Mouse (Mus musculus): Measurements from ENCODE around the gene Icos. TPM values are rescaled to one million over a fixed set of nuclear protein-coding genes. Genes with fewer than 3 reads are reported as not detected.

The Icos gene
- polyA plus RNA-seq, 1 experiment from 2014 or later, result 0.32 TPM

GRCm38 (mm10) chr1:61001786-61002354, 24.1 kb downstream of the Icos start:
- H3K4me1 ChIP-seq (replicated peaks; ENCODE audit: control insufficient read depth, insufficient read depth, low read length), result no peaks in the 10 kb centered on the region
- WGBS, result 84% methylated on average over 7 of the region's 7 CpGs
- H3K27me3 ChIP-seq (replicated peaks; ENCODE audit: control insufficient read depth, insufficient read depth, low read length), result no peaks in the 10 kb centered on the region
- no peak for ATAC-seq (replicated peaks; ENCODE audit: low FRiP score)
- no peak overlapping the region for H3K9ac ChIP-seq (ENCODE audit: low read depth, low read length)
- no peak overlapping the region for H3K4me2 ChIP-seq
- no peaks in the 10 kb centered on the region for H3K9me3 ChIP-seq (ENCODE audit: control insufficient read depth, low read length)
- H3K36me3 ChIP-seq (ENCODE audit: control insufficient read depth, insufficient read depth, low read length), result no peaks in the 10 kb centered on the region
- no peak for DNase-seq (ENCODE audit: low spot score)
- H3K4me3 ChIP-seq (ENCODE audit: low read depth, low read length), result no peak overlapping the region
- H3K27ac ChIP-seq (ENCODE audit: low read depth, low read length), result no peak overlapping the region

GRCm38 (mm10) chr1:61006229-61006628, 28.5 kb downstream of the Icos start:
- ATAC-seq (replicated peaks; ENCODE audit: low FRiP score) (no peak), DNase-seq (ENCODE audit: low spot score) (no peak)
- Histone ChIP-seq H3K4me3 (ENCODE audit: low read depth, low read length) (no peak overlapping the region), H3K27ac (ENCODE audit: low read depth, low read length) (no peak overlapping the region), H3K4me2 (no peak overlapping the region), H3K9me3 (ENCODE audit: control insufficient read depth, low read length) (no peaks in the 10 kb centered on the region), H3K4me1 (replicated peaks; ENCODE audit: control insufficient read depth, insufficient read depth, low read length) (no peaks in the 10 kb centered on the region), H3K9ac (ENCODE audit: low read depth, low read length) (no peak overlapping the region), H3K36me3 (ENCODE audit: control insufficient read depth, insufficient read depth, low read length) (no peaks in the 10 kb centered on the region), H3K27me3 (replicated peaks; ENCODE audit: control insufficient read depth, insufficient read depth, low read length) (no peaks in the 10 kb centered on the region)
- WGBS, result 94% methylated on average over 2 of the region's 2 CpGs

- H3K9me3 ChIP-seq (ENCODE audit: control insufficient read depth, low read length), result no peaks in the 10 kb centered on the region
- no peak overlapping the region for H3K27ac ChIP-seq (ENCODE audit: low read depth, low read length)
- H3K4me2 ChIP-seq, result no peak overlapping the region
- no peaks in the 10 kb centered on the region for H3K27me3 ChIP-seq (replicated peaks; ENCODE audit: control insufficient read depth, insufficient read depth, low read length)
- ATAC-seq (replicated peaks; ENCODE audit: low FRiP score) (no peak), DNase-seq (ENCODE audit: low spot score) (no peak)
- H3K9ac ChIP-seq (ENCODE audit: low read depth, low read length), result no peak overlapping the region
- no peaks in the 10 kb centered on the region for H3K4me1 ChIP-seq (replicated peaks; ENCODE audit: control insufficient read depth, insufficient read depth, low read length)
- no peaks in the 10 kb centered on the region for H3K36me3 ChIP-seq (ENCODE audit: control insufficient read depth, insufficient read depth, low read length)
- no peak overlapping the region for H3K4me3 ChIP-seq (ENCODE audit: low read depth, low read length)
Measured at GRCm38 (mm10) chr1:61007516-61007915, 29.8 kb downstream of the Icos start.

- Histone ChIP-seq H3K4me2 (no peak overlapping the region), H3K27me3 (replicated peaks; ENCODE audit: control insufficient read depth, insufficient read depth, low read length) (no peaks in the 10 kb centered on the region), H3K9ac (ENCODE audit: low read depth, low read length) (no peak overlapping the region), H3K4me3 (ENCODE audit: low read depth, low read length) (no peak overlapping the region), H3K9me3 (ENCODE audit: control insufficient read depth, low read length) (no peaks in the 10 kb centered on the region), H3K27ac (ENCODE audit: low read depth, low read length) (no peak overlapping the region), H3K4me1 (replicated peaks; ENCODE audit: control insufficient read depth, insufficient read depth, low read length) (no peaks in the 10 kb centered on the region), H3K36me3 (ENCODE audit: control insufficient read depth, insufficient read depth, low read length) (no peaks in the 10 kb centered on the region)
- 67% methylated on average over 1 of the region's 1 CpGs for WGBS
- DNase-seq (ENCODE audit: low spot score) (no peak), ATAC-seq (replicated peaks; ENCODE audit: low FRiP score) (no peak)
Measured at GRCm38 (mm10) chr1:61016578-61017118, 38.9 kb downstream of the Icos start.

GRCm38 (mm10) chr1:61026712-61027111, 49.0 kb downstream of the Icos start:
- Histone ChIP-seq H3K4me2 (no peak overlapping the region), H3K4me3 (ENCODE audit: low read depth, low read length) (no peak overlapping the region), H3K27ac (ENCODE audit: low read depth, low read length) (no peak overlapping the region), H3K9ac (ENCODE audit: low read depth, low read length) (no peak overlapping the region), H3K4me1 (replicated peaks; ENCODE audit: control insufficient read depth, insufficient read depth, low read length) (no peaks in the 10 kb centered on the region), H3K36me3 (ENCODE audit: control insufficient read depth, insufficient read depth, low read length) (no peaks in the 10 kb centered on the region), H3K27me3 (replicated peaks; ENCODE audit: control insufficient read depth, insufficient read depth, low read length) (no peaks in the 10 kb centered on the region), H3K9me3 (ENCODE audit: control insufficient read depth, low read length) (no peaks in the 10 kb centered on the region)
- WGBS, result 80% methylated on average over 5 of the region's 5 CpGs
- DNase-seq (ENCODE audit: low spot score) (no peak), ATAC-seq (replicated peaks; ENCODE audit: low FRiP score) (no peak)

GRCm38 (mm10) chr1:61027519-61027918, 49.8 kb downstream of the Icos start:
- DNase-seq (ENCODE audit: low spot score) (no peak), ATAC-seq (replicated peaks; ENCODE audit: low FRiP score) (no peak)
- Histone ChIP-seq H3K27ac (ENCODE audit: low read depth, low read length) (no peak overlapping the region), H3K27me3 (replicated peaks; ENCODE audit: control insufficient read depth, insufficient read depth, low read length) (no peaks in the 10 kb centered on the region), H3K4me1 (replicated peaks; ENCODE audit: control insufficient read depth, insufficient read depth, low read length) (no peaks in the 10 kb centered on the region), H3K9ac (ENCODE audit: low read depth, low read length) (no peak overlapping the region), H3K4me2 (no peak overlapping the region), H3K36me3 (ENCODE audit: control insufficient read depth, insufficient read depth, low read length) (no peaks in the 10 kb centered on the region), H3K9me3 (ENCODE audit: control insufficient read depth, low read length) (no peaks in the 10 kb centered on the region), H3K4me3 (ENCODE audit: low read depth, low read length) (no peak overlapping the region)
- WGBS, result 87% methylated on average over 3 of the region's 3 CpGs

- no peak overlapping the region for H3K9ac ChIP-seq (ENCODE audit: low read depth, low read length)
- WGBS, result 42% methylated on average over 1 of the region's 1 CpGs
- no peaks in the 10 kb centered on the region for H3K27me3 ChIP-seq (replicated peaks; ENCODE audit: control insufficient read depth, insufficient read depth, low read length)
- ATAC-seq (replicated peaks; ENCODE audit: low FRiP score) (no peak), DNase-seq (ENCODE audit: low spot score) (no peak)
- H3K36me3 ChIP-seq (ENCODE audit: control insufficient read depth, insufficient read depth, low read length), result no peaks in the 10 kb centered on the region
- H3K9me3 ChIP-seq (ENCODE audit: control insufficient read depth, low read length), result no peaks in the 10 kb centered on the region
- no peaks in the 10 kb centered on the region for H3K4me1 ChIP-seq (replicated peaks; ENCODE audit: control insufficient read depth, insufficient read depth, low read length)
- H3K4me2 ChIP-seq, result no peak overlapping the region
- H3K27ac ChIP-seq (ENCODE audit: low read depth, low read length), result no peak overlapping the region
- H3K4me3 ChIP-seq (ENCODE audit: low read depth, low read length), result no peak overlapping the region
Measured at GRCm38 (mm10) chr1:61029919-61030318, 52.2 kb downstream of the Icos start.

GRCm38 (mm10) chr1:61030532-61030931, 52.8 kb downstream of the Icos start:
- Histone ChIP-seq H3K4me2 (no peak overlapping the region), H3K27ac (ENCODE audit: low read depth, low read length) (no peak overlapping the region), H3K27me3 (replicated peaks; ENCODE audit: control insufficient read depth, insufficient read depth, low read length) (no peaks in the 10 kb centered on the region), H3K9me3 (ENCODE audit: control insufficient read depth, low read length) (no peaks in the 10 kb centered on the region), H3K36me3 (ENCODE audit: control insufficient read depth, insufficient read depth, low read length) (no peaks in the 10 kb centered on the region), H3K4me1 (replicated peaks; ENCODE audit: control insufficient read depth, insufficient read depth, low read length) (no peaks in the 10 kb centered on the region), H3K9ac (ENCODE audit: low read depth, low read length) (no peak overlapping the region), H3K4me3 (ENCODE audit: low read depth, low read length) (no peak overlapping the region)
- DNase-seq (ENCODE audit: low spot score), result no peak
- ATAC-seq (replicated peaks; ENCODE audit: low FRiP score), result no peak

- 77% methylated on average over 1 of the region's 1 CpGs for WGBS
- Histone ChIP-seq H3K9me3 (ENCODE audit: control insufficient read depth, low read length) (no peaks in the 10 kb centered on the region), H3K4me3 (ENCODE audit: low read depth, low read length) (no peak overlapping the region), H3K4me1 (replicated peaks; ENCODE audit: control insufficient read depth, insufficient read depth, low read length) (no peaks in the 10 kb centered on the region), H3K27me3 (replicated peaks; ENCODE audit: control insufficient read depth, insufficient read depth, low read length) (no peaks in the 10 kb centered on the region), H3K27ac (ENCODE audit: low read depth, low read length) (no peak overlapping the region), H3K9ac (ENCODE audit: low read depth, low read length) (no peak overlapping the region), H3K36me3 (ENCODE audit: control insufficient read depth, insufficient read depth, low read length) (no peaks in the 10 kb centered on the region), H3K4me2 (no peak overlapping the region)
- ATAC-seq (replicated peaks; ENCODE audit: low FRiP score), result no peak
- DNase-seq (ENCODE audit: low spot score), result no peak
Measured at GRCm38 (mm10) chr1:61035270-61035669, 57.5 kb downstream of the Icos start.
